Mouse (Mus musculus): Measurements from ENCODE around the gene Lpo.
"Not testable (repeated sequence)": the region's sequence is repeated elsewhere in the genome, so short reads cannot be mapped to it uniquely, and the experiment has no call there.

Lpo gene

DNA sequence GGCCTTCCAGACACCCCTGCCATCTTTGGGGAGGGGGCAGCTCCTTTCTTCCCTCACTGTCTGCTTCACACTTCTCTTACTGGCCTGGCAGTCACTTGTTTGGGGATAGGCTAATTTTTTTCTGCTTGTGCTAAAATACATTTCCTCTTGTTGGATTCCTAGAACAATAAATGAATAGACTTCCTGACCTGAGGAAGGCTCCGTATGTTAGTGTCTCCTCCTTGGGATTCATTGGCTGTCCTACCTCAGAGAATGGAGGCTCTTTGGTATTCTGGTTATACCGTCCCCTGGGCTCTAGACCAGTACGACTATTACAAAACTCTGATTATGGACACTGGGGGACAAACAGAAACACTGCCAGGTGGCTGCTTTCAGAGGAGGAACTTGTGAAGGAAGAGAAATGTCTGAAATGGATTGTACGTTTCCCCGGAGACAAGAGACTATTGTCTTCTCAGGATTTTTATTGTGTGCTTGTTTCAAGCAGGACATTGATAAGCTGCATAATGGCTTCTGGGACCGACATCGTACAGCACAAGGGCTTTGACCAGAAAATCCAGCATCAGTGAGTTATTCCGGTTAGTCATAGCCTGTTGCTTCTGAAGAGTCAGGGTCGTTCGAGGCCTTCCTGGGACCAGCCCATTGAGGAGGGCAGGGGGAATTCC is at the start of gene Lpo:
Lpo (minus strand) TSS at position 51 of the 662 bp plus-strand sequence.
- no peak for DNase-seq

GRCm38 (mm10) chr11:87875436-87875835 is 47.3 kb upstream of the Lpo start, which contains the start of gene Epx:
Gene Epx, minus strand, starts transcription at chr11:87875536.
- DNase-seq: no peak

DNA sequence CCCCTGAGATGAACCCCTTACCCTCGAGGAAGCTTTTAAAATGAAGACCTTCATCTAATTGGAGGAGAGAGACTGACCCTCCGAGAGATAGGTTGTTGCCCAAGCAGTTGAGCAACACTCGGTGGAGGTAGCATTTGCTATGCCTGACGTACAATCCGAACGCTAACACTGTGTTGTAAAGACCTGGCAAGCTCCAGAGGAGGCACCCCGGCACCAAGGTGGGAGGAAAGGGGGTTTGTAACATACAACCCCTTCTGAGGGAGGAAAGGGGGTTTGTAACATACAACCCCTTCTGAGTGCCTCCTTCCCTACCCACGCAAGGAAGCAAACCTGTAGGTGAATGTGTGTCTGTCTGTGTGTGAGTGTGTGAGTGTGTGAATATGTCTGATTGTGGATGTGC is 43.7 kb upstream of the Lpo start:
- no peak for DNase-seq

DNA sequence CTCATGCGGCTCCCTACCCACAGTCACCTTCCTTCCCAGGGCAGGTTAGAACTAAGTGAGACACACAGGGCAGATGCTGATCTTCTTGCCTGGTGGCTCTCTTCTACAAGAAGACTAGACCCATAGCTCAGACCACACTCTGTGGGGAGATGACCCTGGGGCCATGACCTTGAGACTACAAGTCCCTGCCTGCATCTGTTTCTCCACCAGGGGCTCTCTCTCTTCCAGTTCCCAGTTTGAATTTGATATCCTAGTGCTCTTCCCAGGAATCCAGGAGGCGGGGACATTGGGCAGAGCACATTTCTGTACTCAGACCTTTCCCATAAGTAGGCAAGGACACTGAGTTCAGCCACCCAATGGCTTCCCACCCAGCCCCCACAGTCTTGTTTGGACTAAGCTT is 42.0 kb upstream of the Lpo start:
- DNase-seq: no peak

GRCm38 (mm10) chr11:87866891-87867290 is 38.8 kb upstream of the Lpo start:
- DNase-seq: not testable (repeated sequence)

DNA sequence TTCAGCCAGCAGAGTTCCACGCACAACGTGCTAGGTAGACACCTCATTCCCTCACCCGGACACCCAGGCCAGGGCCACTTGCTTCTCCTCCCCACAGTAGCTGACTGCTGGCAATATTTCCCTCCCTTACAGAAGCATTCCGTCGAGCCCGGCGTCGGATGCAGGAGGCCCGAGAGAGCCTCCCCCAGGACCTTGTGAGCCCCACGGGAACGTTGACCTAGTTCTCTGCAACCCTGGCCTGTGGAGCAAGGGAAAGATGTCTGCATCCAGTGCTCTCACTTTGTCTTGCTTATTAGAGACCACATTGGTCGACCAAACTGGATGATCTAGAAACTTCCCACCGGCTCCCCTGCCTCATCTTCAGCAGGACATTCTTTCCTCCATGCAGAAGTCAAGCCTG is 34.7 kb upstream of the Lpo start:
- DNase-seq: no peak

DNA sequence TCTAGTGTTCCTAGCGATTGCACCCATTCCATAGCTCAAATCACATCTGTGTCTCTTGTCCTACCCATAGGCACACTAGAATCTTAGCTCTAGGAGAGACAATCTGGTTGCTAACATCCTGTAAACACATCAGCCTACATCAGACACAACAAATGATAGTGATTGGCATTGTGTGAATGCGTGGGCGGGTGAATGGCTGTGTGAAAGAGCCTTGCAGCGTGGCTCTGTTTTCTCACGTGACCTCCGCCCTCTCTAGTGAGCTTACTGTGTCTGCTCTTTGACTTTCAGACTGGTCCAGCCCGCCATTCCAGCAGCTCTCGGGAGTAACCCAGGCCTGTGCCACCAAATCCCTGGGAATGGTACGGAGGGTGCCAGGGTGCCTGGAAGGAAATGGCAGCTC is 32.3 kb upstream of the Lpo start:
- no peak for DNase-seq

- DNase-seq: no peak
Measured at GRCm38 (mm10) chr11:87859273-87859672, 31.2 kb upstream of the Lpo start.

DNA sequence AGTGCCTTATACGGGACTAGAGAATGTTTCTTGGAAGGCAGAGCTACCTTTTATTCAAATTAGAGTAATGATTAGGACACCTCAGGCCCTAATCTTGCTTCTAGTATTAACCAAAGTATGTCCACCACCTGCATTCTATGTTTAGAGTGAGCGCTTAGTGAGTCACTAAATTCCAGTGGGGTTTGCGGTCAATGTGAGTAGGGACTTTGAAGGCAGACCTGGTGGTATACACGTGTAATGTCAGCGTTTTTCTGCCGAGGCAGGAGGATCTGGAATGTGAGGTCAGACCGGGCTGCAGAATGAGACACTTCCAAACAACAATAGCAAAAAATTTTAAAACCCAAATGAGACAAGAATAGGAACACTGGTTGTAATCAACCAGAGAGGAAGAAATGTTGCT is 26.5 kb upstream of the Lpo start:
- no peak for DNase-seq

DNA sequence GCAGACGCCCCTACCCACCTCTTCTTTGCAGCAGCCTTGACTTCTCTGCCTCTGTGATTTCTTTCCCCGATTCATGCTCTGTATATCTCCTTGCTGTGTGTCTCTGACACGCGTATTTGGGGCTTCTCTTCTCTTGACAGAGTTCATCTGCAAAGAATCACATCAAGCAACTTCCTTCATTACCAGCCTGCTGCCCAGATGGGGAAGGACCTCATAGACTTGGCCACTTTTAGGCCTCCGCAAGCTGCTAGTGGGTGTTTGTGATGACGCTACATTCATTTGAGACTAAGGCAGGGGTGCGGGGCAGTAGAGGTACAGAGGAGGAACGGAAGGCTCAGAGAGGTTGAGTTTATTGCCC is 25.5 kb upstream of the Lpo start:
- no peak for DNase-seq

DNA sequence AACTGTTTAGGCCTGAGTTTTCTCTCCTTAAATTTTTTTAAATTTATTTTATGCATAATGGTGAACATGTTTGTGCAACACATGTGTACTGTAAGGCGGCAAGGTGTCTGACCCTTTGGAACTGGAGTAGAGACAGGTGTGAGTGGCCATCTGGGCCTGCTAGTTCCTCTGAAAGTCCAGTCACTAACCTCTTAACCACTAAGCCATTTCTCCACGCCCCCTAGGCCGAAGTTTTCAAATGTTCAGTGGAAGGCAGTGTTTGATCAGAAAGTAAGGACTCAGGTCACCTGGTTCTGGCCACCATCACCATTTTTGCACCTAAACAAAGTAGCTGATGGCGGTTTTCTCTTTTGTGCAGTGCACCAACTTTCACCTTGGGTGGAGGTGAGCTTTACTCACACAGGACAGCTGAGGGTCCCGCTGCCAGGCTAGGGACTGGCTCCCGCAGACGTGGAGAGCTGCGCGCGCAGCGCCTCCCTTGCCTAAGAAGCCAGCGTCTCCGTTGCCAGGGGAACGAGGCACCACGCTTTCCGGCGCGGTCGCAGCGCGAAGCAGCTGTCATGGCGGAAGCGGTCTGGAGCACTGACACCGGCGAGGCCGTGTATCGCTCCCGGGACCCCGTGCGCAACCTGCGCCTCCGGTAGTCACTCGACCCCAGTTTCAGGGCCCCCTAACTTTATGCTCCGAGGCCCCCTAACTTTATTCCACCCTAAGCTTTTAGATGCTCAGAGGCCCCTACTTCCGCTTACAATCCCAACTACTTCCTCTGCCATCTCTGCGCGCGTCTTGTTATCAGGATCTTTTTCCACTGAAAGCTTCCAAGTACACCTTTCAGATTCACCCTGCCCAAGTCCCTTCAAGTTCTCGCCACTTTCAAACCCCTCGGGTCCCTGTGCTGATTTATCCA is 24.9 kb upstream of the Lpo start, which contains the start of gene Mks1:
Mks1 (plus strand) TSS at position 526 of the 907 bp plus-strand sequence.
- DNase-seq: peak; percentile 90

DNA sequence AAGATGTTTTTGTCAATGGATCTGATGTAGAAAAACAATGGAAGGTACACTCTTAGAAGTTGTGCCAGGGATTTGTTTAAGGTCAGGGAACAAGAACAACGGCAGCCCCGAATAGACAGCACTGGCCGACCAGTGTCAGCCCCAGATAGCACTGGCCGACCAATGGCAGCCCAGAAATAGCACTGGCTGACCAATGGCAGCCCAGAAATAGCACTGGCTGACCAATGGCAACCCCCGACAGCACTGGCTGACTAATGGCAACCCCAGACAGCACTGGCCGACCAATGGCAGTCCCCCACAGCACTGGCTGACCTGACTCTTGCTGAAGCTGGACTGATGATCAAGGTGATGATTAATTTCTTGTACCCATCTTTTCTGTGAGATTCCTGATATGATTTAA is 19.8 kb upstream of the Lpo start:
- no peak for DNase-seq

DNA sequence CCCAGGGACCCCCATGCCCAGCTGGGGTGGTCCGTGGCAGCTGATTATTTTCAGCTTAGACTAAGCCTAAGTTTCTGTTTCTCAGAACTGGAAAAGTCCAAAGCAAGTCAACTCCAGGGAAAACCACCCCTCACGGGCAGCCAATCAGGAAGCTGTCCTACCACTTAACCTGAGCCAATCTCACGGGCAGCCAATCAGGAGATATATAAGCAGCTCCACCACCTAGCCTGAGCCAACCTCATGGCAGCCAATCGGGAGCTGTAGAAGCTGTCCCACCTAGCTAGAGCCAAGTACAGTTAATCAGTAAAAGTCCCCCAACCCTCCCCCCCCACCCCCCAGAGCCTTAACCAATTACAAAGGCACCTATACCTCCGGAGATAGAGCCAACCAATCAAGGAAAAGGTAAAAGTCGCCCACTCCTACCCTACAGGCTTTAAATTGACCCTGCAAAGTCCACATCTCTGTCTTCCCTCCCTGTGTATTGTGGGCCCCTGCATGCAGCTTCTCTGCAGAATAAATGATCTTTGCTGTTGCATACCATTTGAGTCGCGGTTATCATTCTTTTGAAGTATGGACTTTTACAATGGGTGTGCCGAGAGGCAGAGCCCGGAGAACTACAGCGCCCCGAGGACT is 19.0 kb upstream of the Lpo start:
- DNase-seq: no peak

GRCm38 (mm10) chr11:87841436-87841835 is 13.3 kb upstream of the Lpo start:
- DNase-seq: no peak

- no peak for DNase-seq
Measured at GRCm38 (mm10) chr11:87840676-87841075, 12.6 kb upstream of the Lpo start.

GRCm38 (mm10) chr11:87821502-87821901 is 6.6 kb downstream of the Lpo start:
- DNase-seq: no peak

DNA sequence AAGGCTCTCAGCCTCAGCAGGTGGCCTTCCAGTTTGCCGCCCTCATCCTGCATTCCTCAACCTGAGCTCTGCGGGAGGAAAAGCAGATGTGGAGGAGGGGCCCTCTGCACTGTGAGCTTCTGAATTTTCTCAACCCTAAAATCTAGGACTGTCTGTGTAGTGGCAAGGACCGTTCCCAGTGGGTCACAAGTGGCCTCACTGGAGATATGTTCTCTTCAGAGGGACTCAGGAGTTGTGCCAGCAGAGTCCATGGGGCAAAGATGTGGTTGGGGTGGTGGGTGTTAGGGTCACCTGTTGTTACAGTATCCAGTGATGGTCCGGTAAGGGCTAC is 10.7 kb downstream of the Lpo start:
- no peak for DNase-seq

- DNase-seq: peak; percentile 16
Measured at GRCm38 (mm10) chr11:87816707-87817442, 11.2 kb downstream of the Lpo start.

- no peak for DNase-seq
Measured at GRCm38 (mm10) chr11:87814831-87815230, 13.3 kb downstream of the Lpo start.

DNA sequence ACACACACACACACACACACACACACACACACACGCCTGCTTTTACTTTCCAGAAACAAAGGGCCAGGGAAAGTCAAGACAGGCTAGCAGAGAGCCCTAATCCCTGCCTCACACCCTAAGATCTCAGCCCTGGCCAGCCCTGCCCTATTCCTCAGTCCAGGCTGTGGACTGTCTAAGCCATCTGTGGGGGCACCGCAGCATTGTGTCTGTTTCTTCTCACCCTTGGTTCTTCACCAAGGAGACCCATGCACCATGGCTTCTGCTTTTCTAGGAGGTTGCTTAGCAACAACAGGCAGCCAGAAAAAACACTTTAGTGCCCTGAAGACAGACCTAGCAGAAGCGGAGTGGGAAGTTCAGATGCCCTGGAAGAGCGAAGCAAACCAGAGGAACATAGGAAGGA is 16.7 kb downstream of the Lpo start:
- no peak for DNase-seq

DNA sequence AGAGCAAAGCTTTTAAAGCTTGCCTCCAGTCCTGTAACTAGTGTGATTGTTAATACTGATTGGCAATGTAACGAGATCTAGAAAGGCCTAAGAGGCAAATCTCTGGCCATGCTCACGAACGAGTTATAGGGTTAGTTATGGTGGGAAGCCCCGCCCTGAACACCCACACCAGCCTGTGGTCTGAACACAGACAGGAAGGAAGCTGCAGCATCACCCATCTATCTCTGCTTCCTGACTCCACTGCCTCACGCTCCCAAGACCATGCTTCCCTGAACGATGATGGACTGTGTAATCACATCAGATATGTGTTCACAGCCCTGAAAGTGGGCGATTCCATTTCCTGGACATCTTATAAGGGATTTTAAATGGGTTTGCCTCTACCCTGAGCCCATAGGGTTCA is 19.9 kb downstream of the Lpo start:
- DNase-seq: no peak

DNA sequence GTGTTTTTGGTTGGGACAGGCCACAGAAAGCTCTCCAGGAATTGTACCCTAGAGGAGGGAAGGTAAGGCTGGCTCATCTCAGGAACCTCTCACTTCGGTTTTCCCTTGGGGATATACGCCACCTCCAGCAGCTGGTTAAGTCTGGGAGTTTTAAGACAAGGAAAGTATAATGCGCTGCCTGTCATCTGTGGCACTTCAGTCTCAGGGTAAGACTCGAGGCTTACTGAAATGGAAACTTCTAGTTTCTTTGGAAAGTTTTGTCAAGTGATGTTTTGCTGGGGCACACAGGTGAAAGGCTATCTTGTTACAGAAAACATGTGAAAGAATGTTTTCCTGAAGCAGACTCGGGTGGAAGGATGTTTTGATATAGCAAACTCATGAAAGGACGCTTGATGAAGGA is 20.7 kb downstream of the Lpo start:
- no peak for DNase-seq

GRCm38 (mm10) chr11:87805448-87805847 is 22.6 kb downstream of the Lpo start:
- DNase-seq: peak; percentile 37

Data from kidney, adult 9 months (tissue).